Mouse (Mus musculus): ENCODE measurements around the gene Casp8ap2.
A peak's percentile ranks its signal among the peaks of the same experiment; 100 is the strongest.

DNA sequence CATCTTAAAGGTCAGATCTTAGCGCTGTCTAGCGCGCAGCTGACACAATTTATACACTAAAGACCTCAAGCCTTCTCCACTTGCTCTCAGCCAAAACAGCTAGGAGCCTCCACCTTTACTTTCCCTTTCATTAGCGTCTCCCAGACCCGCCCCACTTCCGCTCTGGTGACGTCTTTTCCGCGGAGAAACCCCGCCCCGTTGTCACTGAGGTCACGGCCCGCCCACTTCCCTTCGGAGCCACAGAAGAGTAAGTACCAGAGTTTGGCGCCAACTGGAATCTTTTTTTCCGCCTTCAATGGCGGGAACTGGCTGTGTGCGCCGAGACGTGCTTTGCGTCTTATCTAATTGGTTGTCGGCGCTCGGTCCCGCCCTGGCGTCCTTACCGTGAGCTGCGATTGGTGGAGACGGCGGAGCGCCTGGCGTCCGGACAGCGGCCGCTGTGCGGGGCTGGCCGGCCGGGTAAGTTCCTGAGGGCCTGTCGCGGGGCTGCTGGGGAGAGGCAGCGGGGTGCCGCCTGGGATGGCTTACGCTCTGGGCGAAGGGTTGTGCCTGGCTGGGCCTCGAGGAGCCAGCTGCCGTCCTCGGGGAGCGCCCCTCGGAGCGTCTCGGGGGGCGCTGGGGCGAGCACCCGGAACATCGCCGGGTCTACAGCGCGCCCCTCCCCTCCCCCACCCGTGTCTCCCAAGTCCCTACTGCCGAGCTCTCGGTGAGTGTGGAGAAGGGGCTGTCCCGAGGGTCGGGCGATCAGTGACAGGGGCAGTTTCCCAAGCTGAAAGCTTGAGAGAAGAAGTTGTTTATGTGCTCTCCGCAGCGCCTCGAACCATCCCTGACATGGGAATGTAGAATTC lies at the start of gene Casp8ap2:
- TF ChIP-seq CTCF (IDR thresholded peaks at IDR 0.05) (peak; percentile 16), EP300 (IDR thresholded peaks at IDR 0.05) (peak; percentile 84)

All from lung, postnatal 0 days (tissue).